Mouse (Mus musculus) testis, adult 2 months (tissue): Measurements from ENCODE around the gene Spata31d1a.

Source experiments
- CTCF ChIP-seq: fragments of 200-500 bp; IDR thresholded peaks from 2 replicates; pipeline ENCODE4 v1.5.1; 2012; ENCODE audit warnings: low read depth, mild to moderate bottlenecking, inconsistent platforms, low read length, moderate library complexity; ENCODE audit not compliant: control insufficient read depth, insufficient read depth, insufficient replicate concordance
- POLR2A ChIP-seq: fragments of 200-500 bp; IDR thresholded peaks from 2 replicates; pipeline ENCODE4 v1.6.1; 2012; ENCODE audit warnings: low read depth, mild to moderate bottlenecking, inconsistent platforms, low read length, moderate library complexity; ENCODE audit not compliant: control insufficient read depth

DNA sequence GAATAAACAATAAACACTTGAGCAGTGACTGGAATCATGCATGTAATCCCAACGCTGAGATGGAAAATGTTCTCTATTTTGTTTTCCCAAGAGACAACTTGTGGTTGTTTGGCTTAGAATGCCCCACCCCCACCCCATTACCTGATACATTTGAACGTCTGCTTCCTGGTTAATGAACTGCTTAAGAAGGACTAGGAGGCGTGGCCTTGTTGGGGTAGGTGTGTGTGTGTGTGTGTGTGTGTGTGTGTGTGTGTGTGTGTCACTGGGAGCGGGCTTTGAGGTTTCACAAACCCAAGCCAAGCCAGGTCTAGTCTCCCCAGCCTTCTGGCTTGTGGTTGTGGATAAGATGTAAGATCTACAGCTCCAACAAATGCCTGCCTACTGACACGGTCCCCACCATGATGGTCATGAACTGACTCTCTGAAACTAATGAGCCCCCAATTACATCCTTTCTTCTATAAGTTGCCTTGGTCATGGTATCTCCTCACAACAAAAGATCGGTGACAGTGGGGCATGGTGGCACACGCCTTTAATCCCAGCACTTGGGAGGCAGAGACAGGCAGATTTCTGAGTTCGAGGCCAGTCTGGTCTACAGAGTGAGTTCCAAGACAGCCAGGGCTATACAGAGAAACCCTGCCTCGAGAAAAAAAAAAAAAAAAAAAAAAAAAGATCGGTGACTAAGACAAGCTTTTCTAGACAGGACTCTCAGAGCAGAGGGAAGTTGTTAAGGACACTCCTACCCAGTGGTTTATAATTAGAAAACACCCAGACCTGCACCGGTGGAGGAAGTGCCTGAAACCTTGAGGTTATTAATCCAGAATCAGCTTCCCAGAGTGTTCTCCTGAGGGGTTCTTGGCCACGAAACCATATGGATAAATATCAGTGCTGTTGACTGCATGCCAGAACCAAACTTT, 33.6 kb downstream of the Spata31d1a start:
- no peak for TF ChIP-seq POLR2A
- no peak for TF ChIP-seq CTCF
